Mouse (Mus musculus): Measurements from ENCODE around the gene Bach2. TPM values are rescaled to one million over a fixed set of nuclear protein-coding genes. Genes with fewer than 3 reads are reported as not detected.
A peak's percentile ranks its signal among the peaks of the same experiment; 100 is the strongest.

The Bach2 gene
- total RNA-seq, 4 experiments from 2014 or later: 2.4 to 6.9 (median 4.2) TPM

DNA sequence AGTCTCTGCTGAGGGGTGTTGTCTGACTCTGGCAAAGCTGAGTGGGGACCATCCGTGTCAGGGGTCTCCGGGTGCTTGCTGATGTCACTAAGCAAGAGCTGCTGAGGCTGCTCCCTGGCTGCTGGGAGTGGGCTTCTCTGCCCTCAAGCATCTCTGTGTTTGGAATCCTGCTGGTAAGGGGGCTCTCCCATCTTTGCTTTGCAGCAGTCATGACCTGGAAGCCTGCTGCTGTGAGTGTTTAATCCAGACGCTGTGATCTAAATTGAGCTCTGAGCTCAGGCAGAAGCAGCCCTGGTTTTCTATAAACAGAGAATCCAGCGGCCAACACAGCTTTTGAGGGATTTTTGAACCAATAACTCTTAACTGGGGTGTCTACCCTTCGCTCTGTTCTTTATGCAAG is 89.0 kb downstream of the Bach2 start:
- DNase-seq (ENCODE audit: low spot score): no peak

GRCm38 (mm10) chr4:32328561-32328960 is 90.0 kb downstream of the Bach2 start:
- no peak for DNase-seq (ENCODE audit: low spot score)

GRCm38 (mm10) chr4:32330584-32331314 is 92.1 kb downstream of the Bach2 start:
- no peak for DNase-seq (ENCODE audit: low spot score)

DNA sequence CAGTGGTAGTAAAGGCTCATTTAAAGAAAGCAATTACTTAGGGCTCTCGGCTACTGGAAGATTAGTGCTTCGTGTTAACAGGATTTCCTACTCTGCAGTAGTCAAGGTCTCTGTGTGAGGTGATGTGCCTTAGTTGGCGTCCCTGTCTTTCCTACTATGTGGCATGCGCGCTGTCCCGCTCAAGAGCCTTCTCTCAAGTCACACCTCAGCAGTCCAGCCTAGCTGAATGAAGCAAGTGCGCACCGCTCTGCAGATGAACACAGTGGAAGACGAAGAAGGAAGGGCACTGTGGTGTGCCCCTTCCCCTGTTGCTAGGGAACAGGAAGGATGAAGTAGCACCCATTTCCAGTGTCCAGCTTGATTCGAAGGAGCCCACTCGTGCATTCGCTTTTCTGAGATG is 93.4 kb downstream of the Bach2 start:
- DNase-seq (ENCODE audit: low spot score): no peak

GRCm38 (mm10) chr4:32334131-32334530 is 95.5 kb downstream of the Bach2 start:
- no peak for DNase-seq (ENCODE audit: low spot score)

DNA sequence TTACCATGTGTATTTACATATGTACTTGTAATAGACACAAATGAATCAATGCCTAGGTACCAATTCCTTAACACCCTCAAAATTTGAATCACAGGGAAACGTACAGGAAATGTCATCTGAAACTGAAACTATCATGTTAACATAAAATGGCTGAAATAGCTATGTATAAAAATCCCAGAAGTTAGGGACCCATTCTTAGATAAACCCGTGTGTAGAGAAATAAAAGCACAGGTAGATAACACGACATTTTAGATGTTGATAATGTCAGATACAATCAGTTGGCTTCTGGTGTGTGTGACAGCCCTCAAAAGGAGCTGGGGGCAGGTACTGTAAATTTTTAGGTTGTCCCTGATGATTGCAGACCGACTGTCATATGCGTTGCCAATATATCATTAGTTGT is 96.2 kb downstream of the Bach2 start:
- DNase-seq (ENCODE audit: low spot score): no peak

DNA sequence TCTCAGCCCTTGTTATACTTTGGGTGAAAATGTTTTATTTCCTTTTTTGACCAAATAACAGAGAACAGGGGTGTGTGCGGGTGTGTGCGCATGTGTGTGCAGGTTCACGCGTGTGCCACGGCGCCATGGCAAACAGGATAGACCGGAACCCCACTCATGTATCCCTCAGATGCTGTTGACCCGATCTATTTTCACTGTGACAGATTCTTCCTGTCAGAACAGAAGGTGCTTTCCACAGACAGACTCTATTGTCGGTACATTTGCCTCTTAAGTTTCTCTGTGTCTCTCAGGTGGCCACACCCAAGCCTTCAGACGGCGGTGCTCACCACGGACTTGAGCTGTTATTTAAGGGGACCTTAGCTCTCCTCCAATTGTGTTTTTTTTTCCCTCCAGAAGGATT is 97.1 kb downstream of the Bach2 start:
- no peak for DNase-seq (ENCODE audit: low spot score)

GRCm38 (mm10) chr4:32336642-32337041 is 98.0 kb downstream of the Bach2 start:
- DNase-seq (ENCODE audit: low spot score): peak; percentile 40

DNA sequence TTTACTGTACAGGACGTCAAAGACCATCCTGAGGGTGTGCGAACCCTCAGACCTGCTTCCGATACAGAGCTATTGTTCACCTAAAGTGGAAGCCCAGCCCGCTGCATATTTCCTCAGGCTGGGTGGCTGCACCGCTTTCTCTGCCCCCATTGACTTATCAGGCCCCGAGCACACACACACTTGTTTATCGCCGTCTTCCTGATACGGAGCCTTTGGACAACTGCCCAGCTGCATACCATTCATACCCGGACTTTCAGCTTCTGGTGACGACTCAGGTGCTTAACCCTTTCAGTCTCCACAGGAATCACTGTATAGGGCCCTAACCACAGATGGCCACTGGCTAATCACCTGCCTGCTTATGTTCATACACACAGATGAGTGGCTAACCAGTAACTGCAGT is 99.0 kb downstream of the Bach2 start:
- DNase-seq (ENCODE audit: low spot score): peak; percentile 82

GRCm38 (mm10) chr4:32338451-32338850 is 99.8 kb downstream of the Bach2 start:
- DNase-seq (ENCODE audit: low spot score): no peak

- no peak for DNase-seq (ENCODE audit: low spot score)
These were observed 102.2 kb downstream of the Bach2 start for GRCm38 (mm10) chr4:32340844-32341243.

DNA sequence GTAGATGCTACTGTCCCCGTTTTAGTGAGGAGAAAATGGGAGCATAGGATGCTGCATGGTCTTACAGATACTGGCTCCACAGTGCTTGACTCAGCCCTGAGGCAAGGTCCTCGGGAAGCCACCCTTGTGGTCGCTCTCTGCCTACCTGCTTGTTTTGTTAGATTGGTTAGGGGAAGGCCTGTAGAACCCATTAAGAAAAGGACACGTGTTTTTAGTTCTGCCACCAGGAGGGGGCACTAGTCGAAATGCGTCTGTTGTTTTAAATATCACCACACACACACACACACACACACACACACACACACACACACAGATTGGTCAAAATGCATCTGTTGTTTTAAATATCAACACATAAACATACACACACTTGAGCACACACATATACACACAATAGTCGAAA is 103.7 kb downstream of the Bach2 start:
- no peak for DNase-seq (ENCODE audit: low spot score)

GRCm38 (mm10) chr4:32343256-32344165 is 104.9 kb downstream of the Bach2 start:
- no peak for DNase-seq (ENCODE audit: low spot score)

DNA sequence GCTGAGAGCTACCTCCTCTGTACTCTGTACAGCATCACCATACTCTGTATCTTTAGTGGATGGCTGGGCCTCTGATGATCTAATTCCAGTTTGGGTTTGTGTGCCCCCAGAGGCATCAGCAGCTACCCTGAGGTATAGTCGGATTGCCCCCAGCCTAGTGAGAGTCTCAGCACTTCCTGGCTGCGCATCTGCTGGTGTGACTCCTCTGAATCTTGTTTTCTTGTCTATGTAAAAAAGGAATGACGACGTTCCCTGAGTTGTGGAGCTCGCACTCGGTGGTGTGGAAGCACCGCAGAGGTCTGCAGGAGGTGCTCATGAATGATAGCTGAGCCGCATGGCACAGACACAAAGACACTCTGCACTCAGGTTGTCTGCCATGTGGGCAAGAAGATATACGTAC is 105.7 kb downstream of the Bach2 start:
- DNase-seq (ENCODE audit: low spot score): no peak

- no peak for DNase-seq (ENCODE audit: low spot score)
These were observed 108.6 kb downstream of the Bach2 start for GRCm38 (mm10) chr4:32347202-32347601.

- DNase-seq (ENCODE audit: low spot score): no peak
These were observed 109.1 kb downstream of the Bach2 start for GRCm38 (mm10) chr4:32347711-32348110.

- DNase-seq (ENCODE audit: low spot score): no peak
These were observed 110.8 kb downstream of the Bach2 start for GRCm38 (mm10) chr4:32349361-32349760.

DNA sequence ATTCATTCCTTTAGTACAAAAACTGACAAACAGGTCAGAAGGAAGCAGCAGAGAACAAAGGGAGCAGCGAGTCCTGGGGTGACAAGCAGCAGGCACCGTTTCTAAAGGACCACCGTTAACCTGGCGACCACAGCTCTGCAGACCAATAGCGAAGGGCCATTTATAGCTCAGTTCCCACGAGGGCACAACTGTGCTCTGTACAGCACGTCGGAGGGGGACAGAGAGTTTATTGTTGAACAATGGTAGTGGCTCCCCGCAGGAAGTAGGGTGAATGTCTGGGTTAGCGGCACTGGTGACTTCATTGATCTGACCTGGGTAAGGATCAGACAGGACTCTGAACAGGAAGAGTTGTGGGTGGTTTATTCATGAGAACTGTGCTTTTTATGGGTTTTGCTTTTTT is 112.6 kb downstream of the Bach2 start:
- DNase-seq (ENCODE audit: low spot score): no peak

GRCm38 (mm10) chr4:32351661-32352246 is 113.2 kb downstream of the Bach2 start:
- DNase-seq (ENCODE audit: low spot score): no peak

DNA sequence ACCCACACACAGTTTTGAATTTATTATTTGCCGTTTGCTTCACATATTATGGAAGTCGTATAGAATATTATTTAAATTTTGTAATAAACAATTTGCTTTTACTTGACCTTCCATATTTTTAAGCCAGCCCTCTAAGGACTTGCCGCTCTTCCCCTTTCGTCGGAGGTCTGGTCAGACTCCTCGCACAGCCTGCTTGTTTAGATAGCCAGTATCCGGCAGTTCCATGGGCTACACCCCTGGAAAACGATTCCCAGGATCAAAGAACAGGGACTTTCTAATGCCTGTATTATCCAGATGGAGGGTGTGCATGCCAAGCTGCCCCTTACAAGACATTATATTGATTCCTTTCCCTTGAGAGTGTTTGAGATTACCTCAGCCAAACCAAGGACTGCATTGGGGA is 113.8 kb downstream of the Bach2 start:
- no peak for DNase-seq (ENCODE audit: low spot score)

- DNase-seq (ENCODE audit: low spot score): no peak
These were observed 114.2 kb downstream of the Bach2 start for GRCm38 (mm10) chr4:32352842-32353241.

GRCm38 (mm10) chr4:32355935-32356617 is 117.5 kb downstream of the Bach2 start:
- DNase-seq (ENCODE audit: low spot score): no peak

Measured in heart, adult 8-10 months (tissue).